Mouse (Mus musculus) heart, embryonic 16.5 days (tissue): Measurements from ENCODE around the gene Tmem50a. TPM values are rescaled to one million over a fixed set of nuclear protein-coding genes. Genes with fewer than 3 reads are reported as not detected.

Source experiments
- ATAC-seq: fragments of 200-750 bp; cut with Nextera tagmentation; replicated peaks from 2 replicates; pipeline ENCODE4 v1.8.0; 2017; ENCODE audit warnings: moderate number of reproducible peaks; ENCODE audit not compliant: insufficient read depth, low FRiP score; ENCODE audit errors: extremely low read depth
- H3K27ac ChIP-seq: fragments of 300-500 bp; sonication (generic); 2 replicates; pipeline ENCODE4 v1.5.1; 2014; ENCODE audit warnings: mild to moderate bottlenecking, low read length, control low read depth, moderate library complexity
- H3K27me3 ChIP-seq: fragments of 300-500 bp; sonication (generic); 2 replicates; pipeline ENCODE4 v1.6.1; 2014; ENCODE audit warnings: low read length, mixed read lengths; ENCODE audit not compliant: control insufficient read depth, insufficient read depth
- H3K36me3 ChIP-seq: fragments of 300-500 bp; sonication (generic); 2 replicates; pipeline ENCODE4 v1.6.1; 2014; ENCODE audit not compliant: control insufficient read depth, insufficient read depth
- H3K4me1 ChIP-seq: fragments of 300-500 bp; sonication (generic); 2 replicates; pipeline ENCODE4 v1.6.1; 2014; ENCODE audit warnings: low read length, mixed read lengths; ENCODE audit not compliant: control insufficient read depth, insufficient read depth
- H3K4me2 ChIP-seq: fragments of 300-500 bp; sonication (generic); 2 replicates; pipeline ENCODE4 v1.6.1; 2014; ENCODE audit warnings: low read depth, mild to moderate bottlenecking, control low read depth, low read length
- H3K4me3 ChIP-seq: fragments of 300-500 bp; sonication (generic); 2 replicates; pipeline ENCODE4 v1.5.1; 2014; ENCODE audit warnings: mild to moderate bottlenecking, control low read depth, low read length
- H3K9ac ChIP-seq: fragments of 300-500 bp; sonication (generic); 2 replicates; pipeline ENCODE4 v1.6.1; 2014; ENCODE audit warnings: low read length, control low read depth
- H3K9me3 ChIP-seq: fragments of 300-500 bp; sonication (generic); replicated peaks from 2 replicates; pipeline ENCODE4 v1.6.1; 2016; ENCODE audit warnings: low read length; ENCODE audit not compliant: control insufficient read depth
- WGBS: fragments of 180-500 bp; shearing (Covaris S2); extraction: QIAGEN DNeasy Blood & Tissue Kit; methylation state at CpG from one replicate; pipeline ENCODE4 v1.1.7; 2014; 5-methylcytosine and 5-hydroxymethylcytosine counted together
- polyA plus RNA-seq: library from polyadenylated mRNA; unstranded; fragments of >200 nt; fragmentation: Nextera tagmentation; extraction: Ambion mirVana; gene quantifications from 2 replicates; pipeline ENCODE4 v1.2.1, GENCODE M21; 2015

The Tmem50a gene
- polyA plus RNA-seq, 1 experiment from 2014 or later: 150 TPM

DNA sequence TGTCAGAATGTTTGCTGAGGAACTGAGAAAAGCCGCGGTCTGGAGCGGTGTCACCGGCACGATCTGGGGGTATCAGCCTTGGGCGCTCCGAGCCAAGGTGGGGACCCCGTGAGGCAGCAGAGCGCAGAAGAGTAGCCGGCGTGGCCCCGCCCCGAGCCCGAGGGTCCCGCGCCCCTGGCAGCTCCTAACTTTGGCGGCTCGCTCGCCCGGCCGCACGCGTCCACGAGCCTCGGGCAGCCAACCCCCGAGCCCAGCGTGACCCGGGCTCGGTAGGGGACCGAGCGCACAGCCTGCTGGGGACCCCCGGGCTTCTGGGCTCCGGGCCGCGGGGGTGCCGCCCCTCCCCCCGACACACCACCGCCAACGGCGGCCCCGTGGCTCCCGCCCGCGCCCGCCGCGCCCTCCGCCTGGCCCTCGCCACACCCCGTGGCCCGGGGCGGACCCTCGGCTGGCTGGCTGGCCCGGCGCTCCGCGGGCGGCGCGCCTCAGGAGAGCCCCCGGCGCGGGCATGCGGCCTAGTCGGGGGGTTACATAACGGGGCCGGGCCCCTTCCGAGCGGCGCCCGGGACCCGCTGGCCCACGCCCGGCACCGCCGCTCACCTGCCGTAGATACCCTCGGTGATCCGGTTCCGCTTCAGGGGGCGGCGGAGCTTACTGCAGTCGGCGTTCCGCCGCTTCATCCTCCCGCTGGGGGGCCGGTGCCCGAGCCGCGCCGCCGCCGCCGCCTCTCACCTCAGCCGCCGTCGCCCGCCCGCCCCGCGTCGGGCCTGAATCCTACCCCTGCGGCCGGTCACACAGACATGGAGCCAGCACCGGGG is 62.2 kb downstream of the Tmem50a start:
- under 1% methylated on average over 85 of the region's 106 CpGs for WGBS
- Histone ChIP-seq H3K27me3 (peaks cover 4% of the 10 kb centered on the region; the same call in 1 of the 2 replicates), H3K4me3 (peak overlapping the region; percentile 96), H3K36me3 (no peaks in the 10 kb centered on the region), H3K9ac (peak overlapping the region; percentile 88), H3K9me3 (no peaks in the 10 kb centered on the region), H3K4me2 (peak overlapping the region; percentile 94), H3K4me1 (peaks cover 22% of the 10 kb centered on the region), H3K27ac (peak overlapping the region; percentile 89)
- ATAC-seq: peak; percentile 11; the same call in 1 of the 2 replicates

DNA sequence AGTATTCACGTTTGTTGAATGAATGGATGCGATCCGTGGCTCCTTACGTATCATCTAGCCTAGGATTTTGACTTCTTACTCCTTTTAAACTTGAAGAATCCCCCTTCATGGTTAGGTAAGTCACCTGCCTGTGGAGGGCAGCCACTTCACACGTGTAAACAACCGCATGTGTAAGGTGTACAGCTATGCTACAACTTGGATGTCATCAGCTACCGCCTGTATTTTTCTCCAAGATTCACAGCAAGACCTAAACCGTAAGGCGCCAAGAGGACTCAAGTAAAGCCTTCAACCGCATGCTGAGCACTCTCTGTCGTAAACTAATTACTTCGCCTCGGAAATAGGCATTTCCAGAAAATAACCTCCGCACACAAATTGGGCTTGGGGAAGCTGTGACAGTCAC is 62.9 kb downstream of the Tmem50a start:
- Histone ChIP-seq H3K9ac (peak overlapping the region; percentile 88), H3K9me3 (no peaks in the 10 kb centered on the region), H3K27ac (no peak overlapping the region), H3K4me2 (peak overlapping the region; percentile 94), H3K27me3 (peaks cover 4% of the 10 kb centered on the region; the same call in 1 of the 2 replicates), H3K4me1 (peaks cover 23% of the 10 kb centered on the region), H3K36me3 (no peaks in the 10 kb centered on the region), H3K4me3 (peak overlapping the region; percentile 96)
- ATAC-seq: no peak
- 21% methylated on average over 14 of the region's 14 CpGs for WGBS

DNA sequence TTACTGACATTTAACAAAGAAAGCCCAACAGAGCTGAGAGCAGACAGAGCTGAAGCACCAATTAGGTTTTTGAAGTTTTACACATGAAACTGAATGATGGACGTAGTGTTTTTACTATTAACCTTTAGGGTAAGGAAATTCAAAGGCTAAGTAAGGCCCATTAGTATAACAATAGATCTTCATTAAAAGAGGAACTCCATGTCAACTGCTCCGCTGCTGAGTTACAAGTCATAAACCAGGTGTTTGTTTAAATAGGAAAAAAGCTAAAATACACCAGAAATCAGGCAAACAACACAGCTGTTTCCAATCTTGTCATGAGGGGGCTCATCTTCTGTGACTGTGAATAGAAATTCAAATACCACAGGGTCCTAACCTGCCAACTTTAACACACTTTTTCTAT is 63.6 kb downstream of the Tmem50a start:
- Histone ChIP-seq H3K4me3 (no peak overlapping the region), H3K9me3 (no peaks in the 10 kb centered on the region), H3K27me3 (peaks cover 4% of the 10 kb centered on the region; the same call in 1 of the 2 replicates), H3K9ac (no peak overlapping the region), H3K36me3 (no peaks in the 10 kb centered on the region), H3K4me2 (peak overlapping the region; percentile 94; the same call in 1 of the 2 replicates), H3K27ac (no peak overlapping the region), H3K4me1 (peaks cover 23% of the 10 kb centered on the region)
- ATAC-seq: no peak
- 87% methylated on average over 2 of the region's 2 CpGs for WGBS

DNA sequence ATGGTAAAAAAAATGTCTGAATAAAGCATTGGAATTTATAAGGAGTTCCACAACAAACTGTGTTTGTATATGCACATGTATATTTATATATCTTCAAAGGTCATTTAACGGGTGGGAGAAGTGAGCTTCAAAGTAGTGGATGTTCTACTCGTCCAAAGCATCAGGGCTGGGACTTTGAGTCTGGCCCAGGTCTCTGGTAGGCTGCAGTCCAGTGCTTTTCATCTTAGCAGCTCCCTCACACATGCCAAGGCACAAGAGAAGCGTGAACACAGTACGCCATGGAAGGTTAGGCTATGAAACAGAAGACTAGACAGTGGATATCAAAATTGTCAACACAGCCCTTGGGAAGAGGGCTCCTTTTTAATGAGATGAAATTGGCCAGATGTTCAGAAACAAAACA is 64.3 kb downstream of the Tmem50a start:
- no peak overlapping the region for H3K9ac ChIP-seq
- no peaks in the 10 kb centered on the region for H3K27me3 ChIP-seq
- no peaks in the 10 kb centered on the region for H3K36me3 ChIP-seq
- H3K27ac ChIP-seq: no peak overlapping the region
- no peak for ATAC-seq
- H3K9me3 ChIP-seq: no peaks in the 10 kb centered on the region
- H3K4me1 ChIP-seq: peaks cover 26% of the 10 kb centered on the region
- 77% methylated on average over 4 of the region's 4 CpGs for WGBS
- H3K4me2 ChIP-seq: no peak overlapping the region
- no peak overlapping the region for H3K4me3 ChIP-seq

Other genes starting within 250 kb of the Tmem50a start
- 4.4 and 5.1 TPM in 2 replicates for gene Man1c1, start 210.7 kb downstream of the Tmem50a start, polyA plus RNA-seq
- 14.7 and 15.8 TPM in 2 replicates for gene Ldlrap1, start 147.0 kb downstream of the Tmem50a start, polyA plus RNA-seq
- gene Maco1, start 61.7 kb downstream of the Tmem50a start, polyA plus RNA-seq: 23.1 and 25.3 TPM in 2 replicates
- 4.3 and 4.5 TPM in 2 replicates for gene Rhd, start 50.5 kb downstream of the Tmem50a start, polyA plus RNA-seq
- 399 and 472 TPM in 2 replicates for gene Rsrp1, start 8.6 kb upstream of the Tmem50a start, polyA plus RNA-seq
- gene Syf2, start 15.9 kb upstream of the Tmem50a start, polyA plus RNA-seq: 49.1 and 78.9 TPM in 2 replicates
- 0.89 and 1.3 TPM in 2 replicates for gene Runx3, start 205.6 kb upstream of the Tmem50a start, polyA plus RNA-seq